Mouse (Mus musculus) CH12.LX (cell line): ENCODE measurements at regions not wholly inside any gene's neighbourhood (a gene's known extent, or its start where the extent isn't known, plus 50 kb on each side); places are given as distances from the start of the nearest gene placed in this dataset.

Source experiments
- DNase-seq: peaks from one replicate; pipeline ENCODE4 v3.0.0-alpha.2; 2013; ENCODE audit errors: extremely low read depth
- H3K27ac ChIP-seq: 2 replicates; pipeline ENCODE4 v1.5.1; 2012; ENCODE audit warnings: low read depth, mild to moderate bottlenecking, control low read depth, moderate library complexity; ENCODE audit not compliant: insufficient read depth
- H3K27me3 ChIP-seq: replicated peaks from 2 replicates; pipeline ENCODE3; 2012; ENCODE audit warnings: inconsistent platforms
- H3K36me3 ChIP-seq, 2 experiments: replicated peaks in 1 of 2; 2 replicates each; pipeline versions ENCODE3 to v1.6.1; 2012; ENCODE audit warnings: inconsistent platforms in 1 of 2, low read length in 1 of 2, mild to moderate bottlenecking in 1 of 2, mixed read lengths in 1 of 2, moderate library complexity in 1 of 2; ENCODE audit not compliant: control insufficient read depth in 1 of 2, insufficient read depth in 1 of 2
- H3K4me1 ChIP-seq, 2 experiments: 2 replicates each; pipeline ENCODE4 v1.6.1; 2012; ENCODE audit warnings: inconsistent platforms in 1 of 2, moderate library complexity in 1 of 2; ENCODE audit not compliant: insufficient read depth in 2 of 2, control insufficient read depth in 1 of 2
- H3K4me2 ChIP-seq: 2 replicates; pipeline ENCODE4 v1.6.1; 2012; ENCODE audit warnings: low read depth, mild to moderate bottlenecking, control low read depth; ENCODE audit not compliant: poor library complexity, insufficient read depth, severe bottlenecking
- H3K4me3 ChIP-seq, 3 experiments: fragments of 150-350 bp in 1 of 3; sonication (generic) in 1 of 3; replicated peaks in 1 of 3; 2 replicates each; pipeline versions ENCODE3 to v1.5.1; 2011 to 2012; ENCODE audit warnings: low read depth in 2 of 3, low read length in 2 of 3, mild to moderate bottlenecking in 2 of 3, moderate library complexity in 2 of 3, control low read depth in 1 of 3, improper control_type of control experiment in 1 of 3, inconsistent platforms in 1 of 3, mixed read lengths in 1 of 3; ENCODE audit not compliant: poor library complexity in 1 of 3
- H3K79me2 ChIP-seq: replicated peaks from 2 replicates; pipeline ENCODE4 v1.6.1; 2012; ENCODE audit warnings: mild to moderate bottlenecking, moderate library complexity; ENCODE audit not compliant: control insufficient read depth, poor library complexity, insufficient read depth, severe bottlenecking; ENCODE audit errors: extremely low read depth
- H3K9ac ChIP-seq: 2 replicates; pipeline ENCODE4 v1.6.1; 2012; ENCODE audit warnings: low read depth, mild to moderate bottlenecking, control low read depth, moderate library complexity; ENCODE audit not compliant: insufficient read depth
- H3K9me3 ChIP-seq: replicated peaks from 2 replicates; pipeline ENCODE3; 2012; ENCODE audit warnings: low read length, inconsistent platforms, mixed read lengths
- BHLHE40 ChIP-seq: IDR thresholded peaks from 2 replicates; pipeline ENCODE4 v1.6.1; 2011; ENCODE audit warnings: mild to moderate bottlenecking, low read depth, low read length, improper control_type of control experiment
- E2F4 ChIP-seq: IDR thresholded peaks from 2 replicates; pipeline ENCODE4 v1.6.1; 2011; ENCODE audit warnings: low read depth, low read length, improper control_type of control experiment; ENCODE audit not compliant: insufficient replicate concordance
- ETS1 ChIP-seq: conservative IDR thresholded peaks from 2 replicates; pipeline ENCODE4 v1.6.1; 2012; ENCODE audit warnings: low read depth, mild to moderate bottlenecking, inconsistent platforms, low read length, improper control_type of control experiment, moderate library complexity
- GABPA ChIP-seq: IDR thresholded peaks from 2 replicates; pipeline ENCODE4 v1.6.1; 2012; ENCODE audit warnings: low read depth, low read length, improper control_type of control experiment, inconsistent platforms; ENCODE audit not compliant: insufficient replicate concordance
- HCFC1 ChIP-seq: IDR thresholded peaks from 2 replicates; pipeline ENCODE4 v1.6.1; 2012; ENCODE audit warnings: low read depth, mild to moderate bottlenecking, inconsistent platforms, low read length, improper control_type of control experiment
- IRF4 ChIP-seq: IDR thresholded peaks from 2 replicates; pipeline ENCODE4 v1.6.1; 2014; ENCODE audit warnings: low read depth, mild to moderate bottlenecking, inconsistent platforms, low read length, improper control_type of control experiment
- KAT2A ChIP-seq: IDR thresholded peaks from 2 replicates; pipeline ENCODE4 v1.6.1; 2012; ENCODE audit warnings: low read length, improper control_type of control experiment, inconsistent platforms; ENCODE audit not compliant: insufficient replicate concordance
- MAFK ChIP-seq: IDR thresholded peaks from 2 replicates; pipeline ENCODE4 v1.6.1; 2011; ENCODE audit warnings: low read length, improper control_type of control experiment; ENCODE audit not compliant: insufficient replicate concordance
- MAX ChIP-seq: IDR thresholded peaks from 2 replicates; pipeline ENCODE4 v1.6.1; 2011; ENCODE audit warnings: low read length, improper control_type of control experiment
- MAZ ChIP-seq: IDR thresholded peaks from 2 replicates; pipeline ENCODE4 v1.6.1; 2012; ENCODE audit warnings: low read depth, mild to moderate bottlenecking, inconsistent platforms, low read length, improper control_type of control experiment, moderate library complexity
- MEF2A ChIP-seq: IDR thresholded peaks from 2 replicates; pipeline ENCODE4 v1.6.1; 2014; ENCODE audit warnings: low read depth, mild to moderate bottlenecking, inconsistent platforms, low read length, improper control_type of control experiment, borderline replicate concordance
- NELFE ChIP-seq: IDR thresholded peaks from 2 replicates; pipeline ENCODE4 v1.6.1; 2011; ENCODE audit warnings: low read depth, low read length, improper control_type of control experiment
- NRF1 ChIP-seq: IDR thresholded peaks from 2 replicates; pipeline ENCODE4 v1.6.1; 2014; ENCODE audit warnings: low read depth, mild to moderate bottlenecking, inconsistent platforms, low read length, improper control_type of control experiment, moderate library complexity
- POLR2AphosphoS2 ChIP-seq: IDR thresholded peaks from 2 replicates; pipeline ENCODE4 v1.6.1; 2011; ENCODE audit warnings: low read depth, low read length, improper control_type of control experiment
- RCOR1 ChIP-seq: conservative IDR thresholded peaks from 2 replicates; pipeline ENCODE4 v1.6.1; 2012; ENCODE audit warnings: low read depth, mild to moderate bottlenecking, inconsistent platforms, low read length, improper control_type of control experiment
- SIN3A ChIP-seq: IDR thresholded peaks from 2 replicates; pipeline ENCODE4 v1.6.1; 2012; ENCODE audit warnings: low read length, improper control_type of control experiment, inconsistent platforms
- TBP ChIP-seq: conservative IDR thresholded peaks from 2 replicates; pipeline ENCODE4 v1.6.1; 2011; ENCODE audit warnings: low read depth, low read length, improper control_type of control experiment
- ZC3H11A ChIP-seq: IDR thresholded peaks from 2 replicates; pipeline ENCODE4 v1.6.1; 2012; ENCODE audit warnings: low read depth, mild to moderate bottlenecking, inconsistent platforms, low read length, improper control_type of control experiment
- ZKSCAN1 ChIP-seq: IDR thresholded peaks from 2 replicates; pipeline ENCODE4 v1.6.1; 2012; ENCODE audit warnings: low read depth, inconsistent platforms, low read length, improper control_type of control experiment, borderline replicate concordance
- ZMIZ1 ChIP-seq: IDR thresholded peaks from 2 replicates; pipeline ENCODE4 v1.6.1; 2012; ENCODE audit warnings: low read depth, mild to moderate bottlenecking, inconsistent platforms, low read length, improper control_type of control experiment
- ZNF384 ChIP-seq: IDR thresholded peaks from 2 replicates; pipeline ENCODE4 v1.6.1; 2012; ENCODE audit warnings: low read depth, low read length, improper control_type of control experiment, inconsistent platforms
- dilution Hi-C: fragments of 300-500 bp; cut with MboI; formaldehyde crosslinking; loops from 2 replicates; pipeline ENCODE4 v1.14.3; 2020; ENCODE audit warnings: low sequenced_read_pairs; ENCODE audit not compliant: extremely low pct_unique_long_range_greater_than_20kb, extremely low pct_ligation_motif_present
- in situ Hi-C: fragments of 300-500 bp; cut with MboI; formaldehyde crosslinking; loops from 3 replicates; pipeline ENCODE4 v1.14.3; 2019; ENCODE audit warnings: low sequenced_read_pairs, low pct_ligation_motif_present, low pct_unique_long_range_greater_than_20kb, mixed read lengths

DNA sequence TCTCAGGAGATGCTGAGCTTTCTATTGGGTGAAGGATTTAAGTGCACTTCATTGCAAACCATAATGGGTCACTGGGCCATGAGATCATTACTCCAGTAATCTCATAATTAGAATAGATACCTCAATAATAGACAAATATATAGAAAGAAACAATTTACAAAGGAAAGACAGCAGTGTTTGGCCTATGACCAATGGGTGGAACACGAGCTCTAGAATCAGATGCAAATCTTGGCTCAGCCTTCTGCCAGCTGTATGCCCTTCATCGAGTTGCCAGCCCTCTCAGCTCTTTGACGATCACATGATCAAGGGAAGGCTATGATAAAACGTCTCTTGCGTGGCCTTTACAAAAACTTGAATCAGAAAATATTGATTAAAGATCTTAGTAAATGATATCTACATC, 92.9 kb upstream of the Dapk1 start:
- Histone ChIP-seq H3K4me2 (no peak overlapping the region), H3K27me3 (no peaks in the 10 kb centered on the region), H3K9me3 (peaks cover 69% of the 10 kb centered on the region), H3K27ac (no peak overlapping the region), H3K9ac (no peak overlapping the region), H3K4me3 (no peak overlapping the region), H3K79me2 (no peaks in the 10 kb centered on the region), H3K4me1 (no peaks in the 10 kb centered on the region), H3K36me3 (no peaks in the 10 kb centered on the region)
- no peak for DNase-seq
- dilution Hi-C loops, result no loop called here
- TF ChIP-seq RCOR1 (no peak), ZKSCAN1 (no peak), HCFC1 (no peak), MEF2A (no peak), IRF4 (no peak), MAX (no peak), SIN3A (no peak), E2F4 (no peak), KAT2A (no peak), MAFK (no peak), ETS1 (no peak), NRF1 (no peak), TBP (no peak), ZMIZ1 (no peak), POLR2AphosphoS2 (no peak)
- in situ Hi-C loops, result no loop called here

DNA sequence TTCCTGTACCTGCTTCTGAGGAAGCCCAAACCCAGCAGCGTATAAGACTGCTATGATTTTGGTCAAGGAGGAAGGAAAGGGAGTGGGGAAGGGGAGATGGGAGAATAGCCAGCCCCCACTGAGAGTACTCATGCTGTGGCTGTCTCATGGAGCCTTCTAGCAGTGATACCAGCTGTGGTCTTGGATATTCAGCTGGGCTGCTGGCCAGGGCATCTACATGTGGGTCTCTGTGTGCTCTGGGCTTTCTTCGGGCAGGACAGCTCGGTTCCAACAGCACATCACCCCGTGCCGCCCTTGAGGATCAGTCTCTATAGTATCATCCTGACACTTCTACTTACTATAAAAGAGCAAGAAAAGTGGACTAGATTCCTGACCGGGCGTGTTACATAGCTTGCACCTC, 90.6 kb upstream of the Dapk1 start:
- no peak for DNase-seq
- no peak overlapping the region for H3K4me3 ChIP-seq
- dilution Hi-C loops, result no loop called here
- no peaks in the 10 kb centered on the region for H3K27me3 ChIP-seq
- H3K27ac ChIP-seq, result no peak overlapping the region
- no peaks in the 10 kb centered on the region for H3K4me1 ChIP-seq
- H3K36me3 ChIP-seq, result no peaks in the 10 kb centered on the region
- in situ Hi-C loops, result no loop called here
- no peak overlapping the region for H3K4me2 ChIP-seq
- no peak overlapping the region for H3K9ac ChIP-seq
- no peaks in the 10 kb centered on the region for H3K79me2 ChIP-seq
- H3K9me3 ChIP-seq, result peaks cover 70% of the 10 kb centered on the region
- TF ChIP-seq ZC3H11A (no peak), POLR2AphosphoS2 (no peak), ZNF384 (no peak), NELFE (no peak), GABPA (no peak), ETS1 (no peak), IRF4 (no peak), SIN3A (no peak), MAZ (no peak), KAT2A (no peak), E2F4 (no peak), BHLHE40 (no peak)
